Mouse (Mus musculus) cerebellum, adult 2 months (tissue): ENCODE measurements at regions not wholly inside any gene's neighbourhood (a gene's known extent, or its start where the extent isn't known, plus 50 kb on each side); places are given as distances from the start of the nearest gene placed in this dataset.
A peak's percentile ranks its signal among the peaks of the same experiment; 100 is the strongest.
"Not testable (repeated sequence)": the region's sequence is repeated elsewhere in the genome, so short reads cannot be mapped to it uniquely, and the experiment has no call there.

Source experiments
- DNase-seq, 2 experiments: peaks; one replicate each; pipeline ENCODE4 v3.0.0; 2021
- H3K27ac ChIP-seq: fragments of 200-500 bp; 2 replicates; pipeline ENCODE4 v1.5.1; 2012; ENCODE audit warnings: low read length, control low read depth, inconsistent platforms; ENCODE audit not compliant: insufficient read depth
- H3K27me3 ChIP-seq: fragments of 200-500 bp; 2 replicates; pipeline ENCODE4 v1.6.1; 2012; ENCODE audit warnings: inconsistent platforms, mild to moderate bottlenecking, low read length, moderate library complexity; ENCODE audit not compliant: control insufficient read depth, insufficient read depth
- H3K4me1 ChIP-seq: fragments of 200-500 bp; 2 replicates; pipeline ENCODE4 v1.6.1; 2011; ENCODE audit warnings: low read length; ENCODE audit not compliant: control insufficient read depth, insufficient read depth
- H3K4me3 ChIP-seq: fragments of 200-500 bp; replicated peaks from 2 replicates; pipeline ENCODE3; 2011; ENCODE audit warnings: mild to moderate bottlenecking, low read depth, low read length, control low read depth; ENCODE audit not compliant: insufficient read depth
- CTCF ChIP-seq: fragments of 200-500 bp; IDR thresholded peaks from 2 replicates; pipeline ENCODE4 v1.5.1; 2011; ENCODE audit warnings: low read depth, mild to moderate bottlenecking, control low read depth, low read length, moderate library complexity, borderline replicate concordance; ENCODE audit not compliant: insufficient read depth
- POLR2A ChIP-seq: fragments of 200-500 bp; IDR thresholded peaks from 2 replicates; pipeline ENCODE4 v1.6.1; 2011; ENCODE audit warnings: low read length, control low read depth, borderline replicate concordance; ENCODE audit not compliant: insufficient read depth
- WGBS: fragments of 180-500 bp; shearing (Covaris S2); methylation state at CpG from one replicate; pipeline ENCODE4 v1.1.7; 2018; 5-methylcytosine and 5-hydroxymethylcytosine counted together

DNA sequence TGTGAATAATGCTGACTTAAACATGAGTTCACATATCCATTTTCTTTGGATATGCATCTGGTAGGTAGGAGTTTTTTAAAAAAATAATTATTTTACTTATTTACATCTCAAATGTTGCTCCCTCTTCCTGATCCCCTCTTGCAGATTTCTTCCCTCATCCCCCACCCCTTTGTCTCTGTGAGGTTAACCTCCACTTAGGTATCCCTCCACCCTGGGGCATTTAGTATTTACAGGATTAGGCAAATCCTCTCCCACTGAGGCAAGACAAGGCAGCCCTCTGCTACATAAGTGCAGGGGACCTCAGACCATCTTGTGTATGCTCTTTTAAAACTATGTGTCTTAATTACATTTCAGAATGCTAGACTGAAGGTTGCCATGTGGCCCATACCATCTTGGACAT is 155.2 kb upstream of the Shcbp1 start:
- no peak overlapping the region for H3K27ac ChIP-seq
- DNase-seq: no peak
- no peaks in the 10 kb centered on the region for H3K4me1 ChIP-seq
- TF ChIP-seq CTCF (no peak), POLR2A (no peak)
- H3K27me3 ChIP-seq: no peaks in the 10 kb centered on the region
- no peak overlapping the region for H3K4me3 ChIP-seq

DNA sequence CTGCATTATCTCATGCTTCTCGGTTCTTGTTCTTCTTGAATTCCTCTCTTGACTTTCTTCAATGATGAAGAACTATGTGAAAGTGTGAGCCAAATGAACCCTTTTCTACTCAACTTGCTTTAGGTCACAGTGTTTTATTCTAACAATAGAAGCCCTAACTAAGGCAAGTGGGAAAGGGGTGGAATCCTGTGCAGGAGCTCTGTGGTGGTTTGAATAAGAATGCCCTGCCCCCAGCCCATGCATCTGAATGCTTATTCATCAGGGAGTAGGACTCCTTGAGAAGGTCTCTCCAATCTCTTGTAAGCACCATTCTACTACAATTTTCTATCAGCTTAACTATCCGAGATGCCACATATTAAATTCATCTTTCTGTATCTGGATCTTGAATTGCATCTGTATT is 154.7 kb upstream of the Shcbp1 start:
- no peak overlapping the region for H3K4me3 ChIP-seq
- no peak for DNase-seq
- TF ChIP-seq CTCF: no peak
- TF ChIP-seq POLR2A: no peak
- no peak overlapping the region for H3K27ac ChIP-seq
- H3K27me3 ChIP-seq: no peaks in the 10 kb centered on the region
- WGBS: 36% methylated on average over 2 of the region's 2 CpGs
- no peaks in the 10 kb centered on the region for H3K4me1 ChIP-seq

DNA sequence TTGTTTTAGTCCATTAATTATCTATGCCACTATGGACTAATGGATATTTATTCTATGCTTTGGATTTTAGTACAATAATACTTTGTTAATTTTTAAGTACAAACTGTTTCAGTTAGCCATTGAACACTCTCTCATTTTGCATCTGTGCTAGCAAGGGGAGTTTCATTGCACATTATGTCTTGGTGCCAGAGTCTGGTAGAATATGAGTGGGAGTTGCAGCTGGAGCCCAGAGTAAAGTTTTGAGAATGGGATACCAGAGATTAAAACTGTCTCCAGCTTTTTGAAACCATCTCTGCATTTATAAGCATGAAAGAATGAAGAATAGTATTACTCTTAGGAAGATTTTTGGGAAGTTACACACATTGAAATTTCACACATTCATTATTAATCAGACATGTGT is 137.1 kb upstream of the Shcbp1 start:
- Histone ChIP-seq H3K27ac (no peak overlapping the region), H3K4me1 (no peaks in the 10 kb centered on the region), H3K27me3 (no peaks in the 10 kb centered on the region), H3K4me3 (no peak overlapping the region)
- DNase-seq: no peak
- TF ChIP-seq POLR2A (no peak), CTCF (no peak)

DNA sequence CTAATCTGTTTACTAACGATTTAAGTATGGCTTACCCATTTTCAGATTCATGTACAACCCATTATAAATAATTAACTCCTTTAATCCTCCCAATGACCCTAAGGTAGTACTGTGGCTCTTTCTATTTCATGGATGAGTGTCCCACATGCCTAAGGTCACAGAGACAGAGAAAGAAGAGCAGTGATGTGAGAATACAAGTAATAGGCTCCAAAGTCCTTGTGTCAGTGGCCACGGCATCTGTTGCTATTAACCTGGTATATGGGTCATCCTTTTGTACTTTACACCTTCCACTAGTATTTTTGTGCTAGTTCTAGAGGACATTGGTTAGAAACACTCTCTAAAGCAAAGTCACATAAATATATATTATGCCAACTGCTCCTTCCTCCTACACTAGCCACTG is 115.7 kb upstream of the Shcbp1 start:
- Histone ChIP-seq H3K27ac (no peak overlapping the region), H3K4me3 (no peak overlapping the region), H3K4me1 (no peaks in the 10 kb centered on the region), H3K27me3 (no peaks in the 10 kb centered on the region)
- no peak for DNase-seq
- TF ChIP-seq CTCF (no peak), POLR2A (no peak)
- 85% methylated on average over 2 of the region's 2 CpGs for WGBS

DNA sequence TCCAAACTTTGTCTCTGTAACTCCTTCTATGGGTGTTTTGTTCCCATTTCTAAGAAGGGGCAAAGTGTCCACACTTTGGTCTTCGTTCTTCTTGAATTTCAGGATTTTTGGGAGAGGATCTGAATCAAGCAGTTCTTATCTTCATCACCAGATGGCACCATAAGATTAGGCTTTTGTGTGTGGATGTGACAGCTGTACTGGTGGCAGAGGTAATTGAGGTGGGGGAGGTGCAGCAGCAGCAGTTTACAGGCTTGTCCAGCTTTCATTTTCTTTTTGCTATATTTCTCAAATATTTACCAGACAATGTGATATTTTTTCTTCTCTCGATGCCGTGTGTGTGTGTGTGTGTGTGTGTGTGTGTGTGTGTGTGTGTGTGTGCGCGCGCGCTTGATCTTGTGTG is 89.4 kb upstream of the Shcbp1 start:
- DNase-seq: peak in 1 of 2 experiments; percentile 13
- not testable (repeated sequence) for H3K27me3 ChIP-seq, H3K27ac ChIP-seq, H3K4me3 ChIP-seq, H3K4me1 ChIP-seq
- TF ChIP-seq CTCF: peak; percentile 55; the same call in 1 of the 2 replicates
- 82% methylated on average over 7 of the region's 7 CpGs for WGBS

DNA sequence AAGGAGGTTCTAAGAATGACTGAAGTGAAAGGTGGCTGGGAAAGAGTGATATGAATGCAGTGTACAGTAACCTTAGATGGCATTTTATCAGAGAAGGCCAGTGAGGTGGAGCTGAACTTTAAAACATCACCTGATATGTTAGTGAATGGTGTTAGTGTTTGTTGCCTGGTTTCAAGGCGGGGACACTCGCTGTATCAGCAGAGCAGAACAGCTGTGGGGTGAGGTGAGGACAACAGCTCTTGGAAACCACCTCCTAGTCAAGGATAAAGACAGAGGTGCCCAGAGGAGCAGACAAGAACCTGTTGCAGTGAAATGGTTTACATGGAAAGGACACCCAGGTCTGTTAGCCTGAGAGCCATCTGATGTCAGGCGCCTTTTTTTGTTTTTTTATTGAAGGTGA is 59.7 kb upstream of the Shcbp1 start:
- Histone ChIP-seq H3K4me1 (no peaks in the 10 kb centered on the region), H3K4me3 (no peak overlapping the region), H3K27me3 (no peaks in the 10 kb centered on the region), H3K27ac (no peak overlapping the region)
- DNase-seq: no peak
- no peak for TF ChIP-seq CTCF
- TF ChIP-seq POLR2A: no peak
- 91% methylated on average over 3 of the region's 3 CpGs for WGBS

DNA sequence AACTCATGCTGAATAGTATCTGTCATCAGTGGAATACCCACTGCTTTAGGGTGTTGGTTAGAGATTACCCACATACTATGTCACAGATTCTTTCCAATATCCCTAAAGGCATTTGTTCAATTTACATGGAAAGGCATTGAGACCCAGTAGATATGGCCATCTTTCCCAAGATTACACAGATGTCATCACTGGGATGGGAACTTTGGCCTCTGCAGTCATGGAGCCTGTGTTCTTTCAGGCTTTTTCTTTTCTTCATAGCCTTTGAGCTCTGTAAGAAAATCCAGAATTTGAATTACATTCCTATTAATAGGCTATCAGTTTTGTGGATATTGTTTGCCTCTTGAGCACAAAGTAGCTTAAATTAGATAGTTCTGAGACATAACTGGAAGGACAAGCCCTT is 59.2 kb upstream of the Shcbp1 start:
- no peak for DNase-seq
- no peak overlapping the region for H3K4me3 ChIP-seq
- no peaks in the 10 kb centered on the region for H3K27me3 ChIP-seq
- no peak overlapping the region for H3K27ac ChIP-seq
- no peak for TF ChIP-seq CTCF
- TF ChIP-seq POLR2A: no peak
- H3K4me1 ChIP-seq: no peaks in the 10 kb centered on the region

DNA sequence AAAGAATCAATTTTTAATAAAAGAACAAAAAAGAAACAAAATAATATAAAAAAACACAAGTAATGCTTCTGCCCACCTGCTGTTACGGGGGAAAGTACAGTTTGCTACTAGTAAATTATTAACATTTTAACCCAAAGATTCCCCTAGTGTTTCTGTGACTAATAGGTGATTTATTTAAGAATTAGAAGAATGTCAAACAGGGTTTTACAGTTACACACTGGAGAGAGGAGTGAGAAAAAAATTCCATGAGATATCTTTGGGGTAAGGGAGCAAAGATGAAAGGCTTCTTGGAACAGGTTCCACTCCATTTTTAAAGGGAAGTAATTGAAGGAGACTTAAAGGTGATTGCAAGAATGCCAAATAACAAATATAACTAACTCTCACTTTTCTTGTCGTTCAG is 58.4 kb upstream of the Shcbp1 start:
- no peaks in the 10 kb centered on the region for H3K27me3 ChIP-seq
- TF ChIP-seq CTCF (no peak), POLR2A (no peak)
- no peak overlapping the region for H3K27ac ChIP-seq
- WGBS: 87% methylated on average over 2 of the region's 2 CpGs
- H3K4me3 ChIP-seq: no peak overlapping the region
- no peaks in the 10 kb centered on the region for H3K4me1 ChIP-seq
- no peak for DNase-seq

DNA sequence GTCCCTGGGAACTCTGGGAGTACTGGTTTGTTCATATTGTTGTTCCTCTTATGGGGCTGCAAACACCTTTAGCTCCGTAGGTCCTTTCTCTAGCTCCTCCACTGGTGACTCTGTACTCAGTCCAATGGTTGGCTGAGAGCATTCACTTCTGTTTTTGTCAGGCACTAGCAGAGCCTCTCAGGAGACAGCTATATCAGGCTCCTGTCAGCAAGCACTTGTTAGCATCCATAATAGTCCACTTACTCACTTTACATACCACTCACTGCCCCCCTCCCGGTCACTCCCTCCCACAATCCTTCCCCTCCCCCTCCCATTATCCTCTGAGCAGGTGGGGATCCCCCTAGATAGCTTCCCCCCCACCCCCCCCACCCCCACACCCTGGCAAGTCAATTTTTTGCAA is 57.3 kb upstream of the Shcbp1 start:
- no peaks in the 10 kb centered on the region for H3K4me1 ChIP-seq
- H3K4me3 ChIP-seq: no peak overlapping the region
- DNase-seq: no peak
- no peak overlapping the region for H3K27ac ChIP-seq
- TF ChIP-seq POLR2A (no peak), CTCF (no peak)
- no peaks in the 10 kb centered on the region for H3K27me3 ChIP-seq
- WGBS: 82% methylated on average over 2 of the region's 2 CpGs
